Mouse (Mus musculus): ENCODE data around the gene Capzb. TPM values are rescaled to one million over a fixed set of nuclear protein-coding genes. Genes with fewer than 3 reads are reported as not detected.
A peak's percentile ranks its signal among the peaks of the same experiment; 100 is the strongest.

Capzb gene
- 208 and 209 TPM in 2 replicates for polyA plus RNA-seq (2016; fragmentation: Nextera tagmentation; extraction: Ambion mirVana)

DNA sequence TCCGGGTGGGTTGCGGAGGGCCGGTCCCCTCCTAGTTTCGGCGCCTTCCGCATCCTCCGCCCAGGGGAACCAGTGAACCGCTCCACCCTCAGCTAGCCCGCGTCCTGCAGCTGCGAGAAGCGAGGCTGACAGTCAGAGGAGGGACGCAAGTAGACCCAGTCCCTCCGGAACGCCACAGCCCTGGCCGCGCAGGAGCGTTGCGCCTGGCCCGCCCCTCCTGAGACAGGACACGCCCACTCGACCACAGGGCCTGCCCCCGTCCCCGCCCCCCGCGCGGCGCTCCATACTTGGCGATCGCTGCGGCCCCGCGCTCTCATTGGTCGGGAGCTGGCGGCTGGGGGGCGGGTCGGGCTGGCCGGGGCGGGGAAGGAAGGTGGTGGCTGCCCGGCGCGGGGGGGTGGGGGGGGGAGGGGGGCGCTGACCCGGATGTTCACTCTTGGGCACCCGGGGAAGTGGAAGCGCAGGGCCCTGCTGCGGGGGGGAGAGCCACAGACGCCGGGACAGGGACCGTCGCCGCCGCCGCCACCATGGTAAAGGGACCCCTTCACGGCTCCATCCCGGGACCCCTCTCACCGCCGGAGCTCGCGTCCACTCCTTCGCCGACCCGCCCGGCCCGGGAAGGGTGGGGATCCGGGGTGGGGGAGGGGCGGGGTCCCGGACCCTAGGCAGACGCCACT is at the start of gene Capzb:
Gene Capzb, plus strand, starts transcription at position 401 of the 677 bp plus-strand sequence.
- H3K9ac ChIP-seq, result peak within 1 kb of the TSS; percentile 94

DNA sequence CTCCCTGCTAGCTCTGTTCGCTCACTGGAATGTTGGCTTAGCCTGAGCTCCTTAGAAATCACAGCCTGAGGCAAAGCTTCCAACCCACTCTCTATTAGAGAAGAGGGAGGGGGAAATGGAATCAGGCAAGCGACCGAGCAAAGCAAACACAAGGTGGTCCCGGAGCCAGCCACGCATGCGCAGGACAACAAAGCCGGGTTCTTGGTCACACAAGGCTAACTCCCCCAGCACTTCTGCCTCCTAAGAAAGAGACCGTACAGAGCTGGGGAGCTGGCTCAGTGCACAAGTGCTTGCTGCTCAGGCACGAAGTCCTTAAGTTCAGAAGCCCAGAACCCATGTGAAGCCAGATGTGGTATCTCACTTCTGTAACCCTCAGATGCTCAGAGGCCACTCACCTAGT is 49.7 kb upstream of the Capzb start:
- Histone ChIP-seq H3K27me3 (replicated peaks) (0 out of 2 replicates have a peak, but pooled peaks cover 7% of the 10 kb centered on the region), H3K4me1 (no peaks in the 10 kb centered on the region), H3K27ac (no peak overlapping the region), H3K9ac (no peak overlapping the region), H3K4me2 (peak overlapping the region; percentile 22; the same call in 1 of the 2 replicates), H3K4me3 (no peak overlapping the region), H3K36me3 (no peaks in the 10 kb centered on the region), H3K9me3 (replicated peaks) (0 out of 2 replicates have a peak, but pooled peaks cover 5% of the 10 kb centered on the region)
- WGBS (ENCODE audit: insufficient replicate concordance), result 60% methylated on average over 9 of the region's 9 CpGs
- ATAC-seq, result no peak

More for the DNA sequence above, at the start of gene Capzb:
- Histone ChIP-seq H3K36me3 (0 out of 2 replicates have a peak, but pooled peaks cover 3% of the 10 kb centered on the region), H3K4me3 (peak within 1 kb of the TSS; percentile 94), H3K27ac (peak within 1 kb of the TSS; percentile 92), H3K4me1 (peaks cover 79% of the 10 kb centered on the region), H3K27me3 (replicated peaks) (no peaks in the 10 kb centered on the region), H3K4me2 (peak within 1 kb of the TSS; percentile 81), H3K9me3 (replicated peaks) (no peaks in the 10 kb centered on the region)
- ATAC-seq, result peak; percentile 95
- WGBS (ENCODE audit: insufficient replicate concordance), result under 1% methylated on average over 37 of the region's 69 CpGs

DNA sequence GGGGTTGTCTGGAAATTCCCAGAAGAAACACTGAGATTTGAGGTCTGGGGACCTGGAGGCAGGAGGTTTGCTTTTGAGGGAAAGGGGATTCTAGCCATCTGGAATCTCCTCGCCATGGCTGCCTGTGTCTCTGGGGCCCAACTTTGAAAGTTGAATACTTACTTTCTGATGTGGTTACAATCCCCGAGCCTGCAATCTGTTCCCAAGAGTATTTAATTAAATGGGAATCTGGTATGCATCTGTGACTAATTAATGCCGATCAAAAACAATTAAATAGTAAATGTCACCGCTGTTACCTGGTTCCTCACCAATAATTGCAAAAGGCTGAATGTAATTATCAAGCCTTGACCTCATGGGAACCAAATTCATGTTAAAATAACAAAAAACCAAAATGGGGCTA is 48.1 kb upstream of the Capzb start:
- Histone ChIP-seq H3K4me2 (no peak overlapping the region), H3K9me3 (replicated peaks) (0 out of 2 replicates have a peak, but pooled peaks cover 5% of the 10 kb centered on the region), H3K4me1 (no peaks in the 10 kb centered on the region), H3K27ac (no peak overlapping the region), H3K9ac (no peak overlapping the region), H3K4me3 (no peak overlapping the region), H3K36me3 (no peaks in the 10 kb centered on the region), H3K27me3 (replicated peaks) (peaks cover 11% of the 10 kb centered on the region; the same call in 1 of the 2 replicates)
- 78% methylated on average over 4 of the region's 4 CpGs for WGBS (ENCODE audit: insufficient replicate concordance)
- ATAC-seq, result no peak

DNA sequence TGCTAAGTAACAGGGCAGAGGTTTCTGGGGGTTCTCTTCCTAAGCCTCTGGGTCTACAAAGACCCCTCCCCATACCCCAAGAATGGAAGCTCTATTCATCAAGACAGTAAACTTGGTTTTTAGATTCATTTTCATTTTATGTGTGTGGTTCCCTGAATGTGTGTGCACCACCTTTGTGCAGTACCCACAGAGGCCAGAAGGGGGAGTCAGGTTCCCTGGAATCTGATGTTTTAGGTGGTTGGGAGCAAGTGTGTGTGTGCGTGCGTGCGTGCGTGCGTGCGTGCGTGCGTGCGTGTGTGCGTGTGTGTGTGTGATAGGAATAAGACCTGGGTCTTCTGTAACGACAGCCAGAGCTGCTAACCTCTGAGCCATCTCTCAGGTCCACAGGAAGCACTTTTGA is 47.5 kb upstream of the Capzb start:
- 83% methylated on average over 11 of the region's 11 CpGs for WGBS (ENCODE audit: insufficient replicate concordance)
- H3K36me3 ChIP-seq, result no peaks in the 10 kb centered on the region
- H3K27me3 ChIP-seq (replicated peaks), result peaks cover 11% of the 10 kb centered on the region; the same call in 1 of the 2 replicates
- no peak overlapping the region for H3K9ac ChIP-seq
- no peak overlapping the region for H3K4me2 ChIP-seq
- no peak overlapping the region for H3K27ac ChIP-seq
- 0 out of 2 replicates have a peak, but pooled peaks cover 5% of the 10 kb centered on the region for H3K9me3 ChIP-seq (replicated peaks)
- no peak overlapping the region for H3K4me3 ChIP-seq
- H3K4me1 ChIP-seq, result no peaks in the 10 kb centered on the region
- no peak for ATAC-seq

DNA sequence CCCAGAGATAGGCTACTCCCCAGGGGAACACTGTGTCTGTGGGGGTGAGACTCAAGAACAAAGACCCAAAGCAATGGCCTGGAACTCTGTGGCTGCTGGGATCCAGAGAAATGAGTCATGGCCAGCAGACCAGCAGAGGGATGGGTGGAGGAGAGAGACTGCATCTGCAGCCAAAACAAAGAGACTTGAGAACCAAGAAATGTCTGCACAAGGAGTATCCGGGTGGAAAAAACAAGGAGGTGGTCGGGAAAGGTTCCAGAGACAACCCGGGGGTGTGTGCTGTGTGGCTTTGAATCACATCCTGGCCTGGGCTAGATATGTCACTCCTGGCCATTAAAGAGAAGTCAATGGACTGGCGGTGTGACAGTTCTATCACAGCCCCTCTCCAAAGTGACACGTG is 45.9 kb upstream of the Capzb start:
- Histone ChIP-seq H3K4me3 (no peak overlapping the region), H3K4me1 (no peaks in the 10 kb centered on the region), H3K27ac (no peak overlapping the region), H3K36me3 (no peaks in the 10 kb centered on the region), H3K9me3 (replicated peaks) (0 out of 2 replicates have a peak, but pooled peaks cover 9% of the 10 kb centered on the region), H3K27me3 (replicated peaks) (peaks cover 11% of the 10 kb centered on the region; the same call in 1 of the 2 replicates), H3K4me2 (no peak overlapping the region), H3K9ac (no peak overlapping the region)
- ATAC-seq, result no peak
- WGBS (ENCODE audit: insufficient replicate concordance), result 54% methylated on average over 5 of the region's 5 CpGs

DNA sequence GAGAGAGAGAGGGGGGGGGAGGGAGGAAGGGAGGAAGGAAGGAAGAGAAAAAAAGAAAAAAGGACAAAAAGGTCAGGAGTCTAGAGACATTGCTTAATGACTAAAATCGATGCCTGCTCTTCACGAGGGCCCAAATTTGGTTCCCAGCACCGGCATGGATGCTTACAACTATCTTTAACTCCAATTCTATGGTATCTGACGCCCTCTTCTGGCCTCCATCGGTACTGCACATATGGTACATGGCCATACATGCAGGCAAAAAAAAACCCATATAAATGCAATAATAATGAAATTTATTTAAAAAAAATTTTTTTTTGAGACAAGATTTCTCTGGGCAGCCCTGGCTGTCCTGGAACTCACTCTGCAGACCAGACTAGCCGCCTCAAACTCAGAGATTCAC is 41.3 kb upstream of the Capzb start:
- H3K4me1 ChIP-seq, result no peaks in the 10 kb centered on the region
- no peak overlapping the region for H3K4me2 ChIP-seq
- ATAC-seq, result no peak
- H3K36me3 ChIP-seq, result no peaks in the 10 kb centered on the region
- H3K4me3 ChIP-seq, result no peak overlapping the region
- no peak overlapping the region for H3K9ac ChIP-seq
- WGBS (ENCODE audit: insufficient replicate concordance), result 53% methylated on average over 6 of the region's 6 CpGs
- peaks cover 18% of the 10 kb centered on the region for H3K27me3 ChIP-seq (replicated peaks)
- H3K27ac ChIP-seq, result no peak overlapping the region
- H3K9me3 ChIP-seq (replicated peaks), result 0 out of 2 replicates have a peak, but pooled peaks cover 4% of the 10 kb centered on the region

DNA sequence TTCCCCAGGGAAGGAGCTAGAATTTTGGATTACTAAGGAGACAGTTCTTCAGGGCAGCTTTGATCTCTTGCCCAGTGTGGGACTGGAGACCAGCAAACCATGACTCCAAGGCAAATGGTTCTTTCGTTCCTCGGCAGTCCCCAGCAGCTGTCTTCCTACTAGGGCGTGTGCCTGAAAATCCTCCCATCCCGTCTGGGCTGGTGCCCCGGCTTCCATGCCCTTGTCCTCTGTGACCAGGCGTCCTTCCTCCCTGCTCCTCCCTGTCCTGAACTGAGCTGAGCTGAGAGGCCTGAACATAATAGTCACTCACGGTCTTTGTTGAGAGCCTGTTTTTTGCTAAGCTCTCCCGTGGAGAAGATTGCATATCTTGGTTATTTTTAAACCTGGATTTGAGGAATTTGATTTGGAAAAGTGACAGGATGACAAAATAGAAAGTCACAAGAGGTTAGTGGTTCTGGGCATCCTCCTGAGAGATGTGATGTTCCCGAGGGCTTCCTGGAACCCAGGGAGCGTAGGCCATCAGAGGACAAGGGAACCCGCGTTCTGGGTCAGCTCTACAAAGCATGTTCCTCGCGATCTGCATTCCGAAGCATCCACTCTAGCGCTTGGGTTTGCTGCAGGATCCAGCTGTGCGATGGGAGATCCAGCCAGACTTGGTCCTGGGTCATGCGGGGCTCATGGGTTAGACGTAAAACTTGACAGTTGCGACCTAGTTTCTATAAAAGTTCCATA is 38.0 kb upstream of the Capzb start:
- Histone ChIP-seq H3K9ac (no peak overlapping the region), H3K4me2 (no peak overlapping the region), H3K9me3 (replicated peaks) (0 out of 2 replicates have a peak, but pooled peaks cover 4% of the 10 kb centered on the region), H3K4me3 (no peak overlapping the region), H3K27ac (no peak overlapping the region), H3K4me1 (no peaks in the 10 kb centered on the region), H3K27me3 (replicated peaks) (peaks cover 9% of the 10 kb centered on the region), H3K36me3 (no peaks in the 10 kb centered on the region)
- ATAC-seq, result no peak
- 67% methylated on average over 20 of the region's 20 CpGs for WGBS (ENCODE audit: insufficient replicate concordance)

DNA sequence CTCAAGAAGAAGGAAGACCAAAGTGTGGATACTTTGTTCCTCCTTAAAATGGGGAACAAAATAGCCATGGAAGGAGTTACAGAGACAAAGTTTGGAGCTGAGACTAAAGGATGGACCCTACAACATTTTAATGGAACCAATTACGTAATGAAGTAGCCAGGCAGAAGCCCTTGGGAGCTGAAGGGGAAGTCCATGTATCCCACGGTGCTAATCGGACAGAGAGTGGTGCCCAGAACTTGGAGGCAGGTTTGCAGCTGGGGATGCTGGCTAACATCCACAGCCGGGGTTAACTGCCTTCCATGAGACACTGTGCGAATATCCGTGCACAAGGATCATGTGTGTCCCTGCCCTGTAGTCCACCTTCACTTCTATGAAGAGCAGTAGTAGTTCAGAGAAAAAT is 36.2 kb upstream of the Capzb start:
- 0 out of 2 replicates have a peak, but pooled peaks cover under 1% of the 10 kb centered on the region for H3K9me3 ChIP-seq (replicated peaks)
- no peak for ATAC-seq
- H3K27ac ChIP-seq, result no peak overlapping the region
- H3K9ac ChIP-seq, result no peak overlapping the region
- no peaks in the 10 kb centered on the region for H3K4me1 ChIP-seq
- no peak overlapping the region for H3K4me3 ChIP-seq
- WGBS (ENCODE audit: insufficient replicate concordance), result 76% methylated on average over 6 of the region's 6 CpGs
- no peaks in the 10 kb centered on the region for H3K36me3 ChIP-seq
- H3K27me3 ChIP-seq (replicated peaks), result peaks cover 9% of the 10 kb centered on the region
- H3K4me2 ChIP-seq, result no peak overlapping the region

DNA sequence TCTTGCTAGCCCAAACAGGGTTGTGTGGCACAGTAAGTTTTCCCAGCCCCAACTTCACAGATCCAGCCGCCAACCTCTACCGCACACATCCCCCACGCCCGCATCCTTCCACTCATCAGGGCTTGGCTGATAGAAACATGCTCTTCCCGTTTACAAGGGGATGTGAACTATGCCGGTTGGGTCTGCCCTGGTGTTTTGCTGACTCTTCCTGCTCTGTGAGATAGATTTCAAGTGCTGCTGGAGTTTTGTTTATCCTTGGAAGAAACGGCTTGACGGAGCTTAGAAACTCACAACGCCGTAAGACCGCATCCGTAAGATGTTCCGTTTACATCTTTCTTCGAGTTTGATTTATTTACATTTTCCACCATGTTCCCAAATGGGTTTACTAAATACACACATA is 34.3 kb upstream of the Capzb start:
- no peak overlapping the region for H3K27ac ChIP-seq
- no peaks in the 10 kb centered on the region for H3K9me3 ChIP-seq (replicated peaks)
- H3K4me2 ChIP-seq, result no peak overlapping the region
- no peaks in the 10 kb centered on the region for H3K4me1 ChIP-seq
- no peak for ATAC-seq
- H3K36me3 ChIP-seq, result no peaks in the 10 kb centered on the region
- no peak overlapping the region for H3K4me3 ChIP-seq
- peaks cover 9% of the 10 kb centered on the region for H3K27me3 ChIP-seq (replicated peaks)
- no peak overlapping the region for H3K9ac ChIP-seq
- WGBS (ENCODE audit: insufficient replicate concordance), result 77% methylated on average over 14 of the region's 14 CpGs

DNA sequence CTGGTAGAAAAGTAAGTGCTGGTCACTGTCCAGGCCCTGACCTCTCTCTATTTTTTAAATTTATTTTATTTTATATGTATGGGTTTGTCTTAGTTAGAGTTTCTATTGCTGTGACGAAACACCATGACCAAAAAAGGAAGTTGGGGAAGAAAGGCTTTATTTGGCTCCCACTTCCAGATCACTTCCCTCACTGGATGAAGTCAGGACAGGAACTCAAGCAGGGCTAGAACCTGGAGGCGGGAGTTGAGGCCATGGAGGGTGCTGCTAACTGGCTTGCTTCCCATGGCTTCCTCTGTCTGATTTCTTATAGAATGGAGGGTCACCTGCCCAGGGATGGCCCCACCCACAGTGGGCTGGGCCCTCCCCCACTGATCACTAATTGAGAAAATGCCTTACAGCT is 31.6 kb upstream of the Capzb start:
- no peaks in the 10 kb centered on the region for H3K36me3 ChIP-seq
- WGBS (ENCODE audit: insufficient replicate concordance), result 37% methylated on average over 2 of the region's 2 CpGs
- no peaks in the 10 kb centered on the region for H3K9me3 ChIP-seq (replicated peaks)
- no peak overlapping the region for H3K4me3 ChIP-seq
- ATAC-seq, result no peak
- no peak overlapping the region for H3K27ac ChIP-seq
- no peak overlapping the region for H3K4me2 ChIP-seq
- no peak overlapping the region for H3K9ac ChIP-seq
- no peaks in the 10 kb centered on the region for H3K4me1 ChIP-seq
- no peaks in the 10 kb centered on the region for H3K27me3 ChIP-seq (replicated peaks)

DNA sequence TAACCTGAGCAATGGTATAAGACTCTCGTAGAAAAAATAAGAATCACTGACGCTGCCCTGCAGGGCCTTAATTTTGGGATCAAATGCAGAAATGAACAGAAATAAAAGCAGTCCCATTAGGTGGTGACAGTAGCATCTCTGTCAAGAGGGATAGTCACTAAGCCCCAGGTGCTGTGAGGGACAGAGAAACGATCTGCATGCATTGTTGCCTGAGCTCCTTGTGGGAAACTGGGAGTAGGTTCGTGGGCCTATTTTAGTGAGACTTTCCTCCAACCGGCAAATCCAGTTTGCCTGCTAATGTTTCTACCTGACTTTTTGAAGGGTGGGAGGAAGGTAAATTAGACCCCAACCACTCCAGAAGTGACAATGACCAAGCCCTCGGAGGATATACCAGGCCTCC is 28.6 kb upstream of the Capzb start:
- Histone ChIP-seq H3K4me2 (no peak overlapping the region), H3K4me3 (no peak overlapping the region), H3K36me3 (no peaks in the 10 kb centered on the region), H3K9ac (no peak overlapping the region), H3K4me1 (0 out of 2 replicates have a peak, but pooled peaks cover 3% of the 10 kb centered on the region), H3K27ac (no peak overlapping the region), H3K27me3 (replicated peaks) (no peaks in the 10 kb centered on the region), H3K9me3 (replicated peaks) (no peaks in the 10 kb centered on the region)
- 79% methylated on average over 6 of the region's 6 CpGs for WGBS (ENCODE audit: insufficient replicate concordance)
- ATAC-seq, result no peak

DNA sequence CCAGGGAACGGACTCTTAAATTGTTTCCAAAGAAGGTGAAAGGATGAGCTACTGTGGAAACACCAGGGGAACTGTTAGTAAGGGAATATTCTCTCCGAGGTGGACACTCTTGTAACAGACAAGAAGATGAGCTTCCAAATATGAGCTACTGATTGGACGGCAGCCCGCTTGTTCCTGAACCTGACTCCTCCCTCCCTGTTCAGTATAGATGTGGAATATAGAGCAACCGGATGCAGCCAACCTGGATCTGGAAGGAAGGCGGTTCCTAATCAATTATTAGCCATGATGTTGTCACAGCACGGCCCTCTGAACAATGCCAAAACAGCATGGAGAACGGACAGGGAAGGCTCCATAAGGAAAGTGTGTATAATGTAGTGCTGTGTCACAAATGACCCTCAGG is 27.4 kb upstream of the Capzb start:
- Histone ChIP-seq H3K36me3 (no peaks in the 10 kb centered on the region), H3K4me1 (0 out of 2 replicates have a peak, but pooled peaks cover 5% of the 10 kb centered on the region), H3K27me3 (replicated peaks) (no peaks in the 10 kb centered on the region), H3K27ac (no peak overlapping the region), H3K4me3 (no peak overlapping the region), H3K4me2 (no peak overlapping the region), H3K9me3 (replicated peaks) (no peaks in the 10 kb centered on the region), H3K9ac (no peak overlapping the region)
- no peak for ATAC-seq
- WGBS (ENCODE audit: insufficient replicate concordance), result 70% methylated on average over 8 of the region's 8 CpGs

Data from liver, embryonic 12.5 days (tissue).